Comparison of ENCODE assay signal across 22 mouse cellular contexts in genomic region chr10:42455981-42456380, GRCm38 (mm10). TPM values are rescaled to one million over a fixed set of nuclear protein-coding genes. Genes with fewer than 3 reads are reported as not detected.
DNase-seq lines count a peak whose midpoint lies in the region; ATAC-seq and TF ChIP-seq lines count a peak whose summit lies in the region.
"Had no signal": no experiment of that assay in that cellular context is flagged by ENCODE, and none has a peak within 500 bp of the region (broad histone marks: within the 10 kb centered on the region; RNA-seq: fewer than 3 reads in every experiment).

No protein-coding gene starts in this region.

- peak; percentile 67 for DNase-seq in forebrain, embryonic 14.5 days (ENCODE audit: low spot score)
- no peak for DNase-seq in forebrain, embryonic 11.5 days (ENCODE audit: low spot score)
- DNase-seq in kidney, adult 2 months: peak; percentile 46
- DNase-seq in lung, postnatal 0 days (ENCODE audit: low spot score): peak; percentile 40
- no peak for DNase-seq in lung, postnatal 25 days (ENCODE audit: low spot score)
- DNase-seq in stomach, postnatal 0 days (ENCODE audit: low spot score): no peak
- DNase-seq in urinary bladder, postnatal 4 days (ENCODE audit: low spot score in 2 of 2): no peak
- DNase-seq: adrenal gland, postnatal 10 days; cerebellum, adult 18-20 months; gastrocnemius, postnatal 25 days; heart, postnatal 14 days; layer of hippocampus, postnatal 36 days; thymus, postnatal 4 days had no signal

- peaks cover 5% of the 10 kb centered on the region; the same call in 1 of the 2 replicates for H3K9me3 ChIP-seq in forebrain, embryonic 14.5 days (replicated peaks; ENCODE audit: control insufficient read depth, low read length)
- H3K9me3 ChIP-seq in forebrain, embryonic 11.5 days (ENCODE audit: control insufficient read depth, low read length): no peaks in the 10 kb centered on the region; the same call in 1 of the 2 replicates
- H3K9me3 ChIP-seq in kidney, embryonic 15.5 days (replicated peaks): no peaks in the 10 kb centered on the region; the same call in 1 of the 2 replicates
- no peaks in the 10 kb centered on the region for H3K9me3 ChIP-seq in lung, postnatal 0 days (ENCODE audit: low read length)
- no peaks in the 10 kb centered on the region for H3K9me3 ChIP-seq in stomach, postnatal 0 days (ENCODE audit: control insufficient read depth, low read length)
- H3K9me3 ChIP-seq: hindbrain, embryonic 15.5 days had no signal

- H3K4me2 ChIP-seq in forebrain, embryonic 14.5 days (ENCODE audit: low read length): no peak overlapping the region
- no peak overlapping the region for H3K4me2 ChIP-seq in forebrain, embryonic 11.5 days (ENCODE audit: low read depth, low read length, severe bottlenecking)
- H3K4me2 ChIP-seq in kidney, embryonic 15.5 days: no peak overlapping the region
- no peak overlapping the region for H3K4me2 ChIP-seq in lung, postnatal 0 days (replicated peaks; ENCODE audit: low read depth, low read length)
- no peak overlapping the region for H3K4me2 ChIP-seq in stomach, postnatal 0 days (replicated peaks; ENCODE audit: low read depth)
- H3K4me2 ChIP-seq: embryonic facial prominence, embryonic 12.5 days; forebrain, embryonic 12.5 days; hindbrain, embryonic 15.5 days; liver, embryonic 11.5 days; midbrain, embryonic 13.5 days had no signal

- H3K4me3 ChIP-seq in forebrain, embryonic 14.5 days (ENCODE audit: low read depth, low read length): no peak overlapping the region
- no peak overlapping the region for H3K4me3 ChIP-seq in forebrain, embryonic 11.5 days (ENCODE audit: low read depth, low read length)
- no peak overlapping the region for H3K4me3 ChIP-seq in kidney, adult 2 months (ENCODE audit: insufficient read depth, low read depth, low read length)
- no peak overlapping the region for H3K4me3 ChIP-seq in kidney, embryonic 15.5 days (replicated peaks)
- no peak overlapping the region for H3K4me3 ChIP-seq in lung, postnatal 0 days (ENCODE audit: low read depth, low read length)
- no peak overlapping the region for H3K4me3 ChIP-seq in stomach, postnatal 0 days (ENCODE audit: low read depth, low read length)
- H3K4me3 ChIP-seq: embryonic facial prominence, embryonic 12.5 days; forebrain, embryonic 12.5 days; hindbrain, embryonic 15.5 days; midbrain, embryonic 13.5 days had no signal

- H3K9ac ChIP-seq in forebrain, embryonic 14.5 days (ENCODE audit: low read length): no peak overlapping the region
- H3K9ac ChIP-seq in forebrain, embryonic 11.5 days (ENCODE audit: low read length): no peak overlapping the region
- no peak overlapping the region for H3K9ac ChIP-seq in kidney, embryonic 15.5 days
- no peak overlapping the region for H3K9ac ChIP-seq in lung, postnatal 0 days (replicated peaks; ENCODE audit: low read depth)
- no peak overlapping the region for H3K9ac ChIP-seq in stomach, postnatal 0 days (ENCODE audit: low read length)
- H3K9ac ChIP-seq: embryonic facial prominence, embryonic 12.5 days; forebrain, embryonic 12.5 days; hindbrain, embryonic 15.5 days; midbrain, embryonic 13.5 days had no signal

- TF ChIP-seq EP300 in lung, postnatal 0 days (IDR thresholded peaks at IDR 0.05): no peak
- no peak for TF ChIP-seq EP300 in stomach, postnatal 0 days (optimal IDR thresholded peaks at IDR 0.05)

- 38% methylated on average over 5 of the region's 5 CpGs for WGBS in forebrain, embryonic 14.5 days
- 79% methylated on average over 5 of the region's 5 CpGs for WGBS in forebrain, embryonic 11.5 days
- WGBS in kidney, adult 2 months: 49% methylated on average over 5 of the region's 5 CpGs
- 75% methylated on average over 5 of the region's 5 CpGs for WGBS in kidney, embryonic 15.5 days
- 41% methylated on average over 5 of the region's 5 CpGs for WGBS in lung, postnatal 0 days
- WGBS in stomach, postnatal 0 days: 50% methylated on average over 5 of the region's 5 CpGs

- no peak overlapping the region for H3K27ac ChIP-seq in forebrain, embryonic 14.5 days (ENCODE audit: low read depth, low read length)
- no peak overlapping the region for H3K27ac ChIP-seq in forebrain, embryonic 11.5 days (ENCODE audit: low read depth, low read length)
- H3K27ac ChIP-seq in kidney, adult 2 months (ENCODE audit: insufficient read depth, low read depth, low read length): no peak overlapping the region
- H3K27ac ChIP-seq in kidney, embryonic 15.5 days: no peak overlapping the region
- H3K27ac ChIP-seq in lung, postnatal 0 days (ENCODE audit: low read length): peak overlapping the region; percentile 82; the same call in 1 of the 2 replicates
- H3K27ac ChIP-seq in stomach, postnatal 0 days (replicated peaks): peak overlapping the region; percentile 67; the same call in 1 of the 2 replicates
- H3K27ac ChIP-seq: embryonic facial prominence, embryonic 12.5 days; forebrain, embryonic 12.5 days; hindbrain, embryonic 15.5 days; macrophage; midbrain, embryonic 13.5 days had no signal

- peak; percentile 42; the same call in 1 of the 2 replicates for ATAC-seq in forebrain, embryonic 14.5 days
- no peak for ATAC-seq in forebrain, embryonic 11.5 days (replicated peaks; ENCODE audit: low FRiP score)
- ATAC-seq in kidney, embryonic 15.5 days (replicated peaks; ENCODE audit: low FRiP score): no peak
- no peak for ATAC-seq in lung, postnatal 0 days
- ATAC-seq in stomach, postnatal 0 days (ENCODE audit: low FRiP score, low TSS enrichment): peak; percentile 49; the same call in 1 of the 2 replicates
- ATAC-seq: intestine, postnatal 0 days; midbrain, embryonic 13.5 days had no signal

- no peaks in the 10 kb centered on the region for H3K4me1 ChIP-seq in forebrain, embryonic 14.5 days (ENCODE audit: control insufficient read depth, insufficient read depth, low read length)
- H3K4me1 ChIP-seq in forebrain, embryonic 11.5 days (replicated peaks; ENCODE audit: control insufficient read depth, insufficient read depth, low read length): no peaks in the 10 kb centered on the region
- H3K4me1 ChIP-seq in kidney, adult 2 months (ENCODE audit: control insufficient read depth, insufficient read depth, low read length): peaks cover 7% of the 10 kb centered on the region; the same call in 1 of the 2 replicates
- H3K4me1 ChIP-seq in kidney, embryonic 15.5 days: no peaks in the 10 kb centered on the region
- peaks cover 6% of the 10 kb centered on the region; the same call in 1 of the 2 replicates for H3K4me1 ChIP-seq in lung, postnatal 0 days (ENCODE audit: insufficient read depth, low read depth, low read length)
- no peaks in the 10 kb centered on the region; the same call in 1 of the 2 replicates for H3K4me1 ChIP-seq in stomach, postnatal 0 days (replicated peaks; ENCODE audit: control insufficient read depth, insufficient read depth)
- H3K4me1 ChIP-seq: embryonic facial prominence, embryonic 12.5 days; forebrain, embryonic 12.5 days; midbrain, embryonic 13.5 days had no signal

- no peaks in the 10 kb centered on the region for H3K27me3 ChIP-seq in forebrain, embryonic 14.5 days (replicated peaks; ENCODE audit: control insufficient read depth, insufficient read depth, low read length)
- H3K27me3 ChIP-seq in forebrain, embryonic 11.5 days (ENCODE audit: control insufficient read depth, insufficient read depth, low read length): no peaks in the 10 kb centered on the region
- H3K27me3 ChIP-seq in kidney, adult 2 months (replicated peaks; ENCODE audit: control insufficient read depth, insufficient read depth, low read length): no peaks in the 10 kb centered on the region
- H3K27me3 ChIP-seq in kidney, embryonic 15.5 days: no peaks in the 10 kb centered on the region
- no peaks in the 10 kb centered on the region for H3K27me3 ChIP-seq in lung, postnatal 0 days (replicated peaks; ENCODE audit: insufficient read depth, low read length)
- H3K27me3 ChIP-seq in stomach, postnatal 0 days (ENCODE audit: control insufficient read depth, insufficient read depth, low read length): no peaks in the 10 kb centered on the region
- H3K27me3 ChIP-seq: CH12.LX; embryonic facial prominence, embryonic 12.5 days; forebrain, embryonic 12.5 days; hindbrain, embryonic 15.5 days; midbrain, embryonic 13.5 days had no signal

- no peak for TF ChIP-seq CTCF in kidney, adult 2 months (conservative IDR thresholded peaks at IDR 0.05; ENCODE audit: insufficient read depth, insufficient read length, low read depth, low read length)
- TF ChIP-seq CTCF in lung, postnatal 0 days (IDR thresholded peaks at IDR 0.05): no peak
- no peak for TF ChIP-seq CTCF in stomach, postnatal 0 days (IDR thresholded peaks at IDR 0.05; ENCODE audit: low read depth)

- no peak for TF ChIP-seq POLR2A in kidney, adult 2 months (IDR thresholded peaks at IDR 0.05; ENCODE audit: low read depth, low read length)

- 0 out of 2 replicates have a peak, but pooled peaks cover 2% of the 10 kb centered on the region for H3K36me3 ChIP-seq in forebrain, embryonic 14.5 days (ENCODE audit: control insufficient read depth, insufficient read depth, low read length)
- no peaks in the 10 kb centered on the region for H3K36me3 ChIP-seq in forebrain, embryonic 11.5 days (ENCODE audit: control insufficient read depth, insufficient read depth, low read length)
- H3K36me3 ChIP-seq in kidney, adult 2 months (ENCODE audit: control insufficient read depth, insufficient read depth, low read length): peaks cover 1% of the 10 kb centered on the region; the same call in 1 of the 2 replicates
- H3K36me3 ChIP-seq in kidney, embryonic 15.5 days: peaks cover 13% of the 10 kb centered on the region
- 0 out of 2 replicates have a peak, but pooled peaks cover 5% of the 10 kb centered on the region for H3K36me3 ChIP-seq in lung, postnatal 0 days (ENCODE audit: insufficient read depth, low read length)
- peaks cover 2% of the 10 kb centered on the region; the same call in 1 of the 2 replicates for H3K36me3 ChIP-seq in stomach, postnatal 0 days (ENCODE audit: control insufficient read depth, insufficient read depth, low read length)
- H3K36me3 ChIP-seq: forebrain, embryonic 12.5 days; hindbrain, embryonic 15.5 days had no signal

RNA-seq across cellular contexts. Expression of gene Afg1l, which starts 22.4 kb away (rescaled TPM):
- polyA plus RNA-seq in forebrain, embryonic 14.5 days (2014; fragmentation: Nextera tagmentation; extraction: Ambion mirVana): 5.1 and 6.5 TPM in 2 replicates
- polyA plus RNA-seq in forebrain, embryonic 11.5 days (2014; fragmentation: Nextera tagmentation; extraction: Ambion mirVana): 3.8 and 3.9 TPM in 2 replicates
- 14.9 and 21.7 TPM in 2 replicates for polyA plus RNA-seq in kidney, adult 2 months (2012; rRNA removed)
- 7.0 and 7.3 TPM in 2 replicates for polyA plus RNA-seq in kidney, embryonic 15.5 days (2015; fragmentation: Nextera tagmentation; extraction: Ambion mirVana)
- 7.1 and 9.4 TPM in 2 replicates for polyA plus RNA-seq in lung, postnatal 0 days (2015; fragmentation: Nextera tagmentation; extraction: Ambion mirVana)
- 6.3 and 6.4 TPM in 2 replicates for polyA plus RNA-seq in stomach, postnatal 0 days (2015; fragmentation: Nextera tagmentation; extraction: Ambion mirVana)

RNA-seq across cellular contexts. Expression of gene Snx3, which starts 45.8 kb away (rescaled TPM):
- polyA plus RNA-seq in forebrain, embryonic 14.5 days (2014; fragmentation: Nextera tagmentation; extraction: Ambion mirVana): 242 and 277 TPM in 2 replicates
- polyA plus RNA-seq in forebrain, embryonic 11.5 days (2014; fragmentation: Nextera tagmentation; extraction: Ambion mirVana): 272 and 276 TPM in 2 replicates
- polyA plus RNA-seq in kidney, adult 2 months (2012; rRNA removed): 348 and 430 TPM in 2 replicates
- polyA plus RNA-seq in kidney, embryonic 15.5 days (2015; fragmentation: Nextera tagmentation; extraction: Ambion mirVana): 326 and 335 TPM in 2 replicates
- polyA plus RNA-seq in lung, postnatal 0 days (2015; fragmentation: Nextera tagmentation; extraction: Ambion mirVana): 317 and 344 TPM in 2 replicates
- 257 and 275 TPM in 2 replicates for polyA plus RNA-seq in stomach, postnatal 0 days (2015; fragmentation: Nextera tagmentation; extraction: Ambion mirVana)

Comparison
In these comparisons a context has a peak if more than half of its experiments do, and no peak if none do; other contexts are left out.
1. ATAC-seq: peak in forebrain, embryonic 14.5 days (single experiment) and stomach, postnatal 0 days (single experiment); none in forebrain, embryonic 11.5 days (single experiment), kidney, embryonic 15.5 days (single experiment) and lung, postnatal 0 days (single experiment).
2. DNase-seq: peak in forebrain, embryonic 14.5 days (single experiment), kidney, adult 2 months (single experiment) and lung, postnatal 0 days (single experiment); none in forebrain, embryonic 11.5 days (single experiment), lung, postnatal 25 days (single experiment), stomach, postnatal 0 days (single experiment) and urinary bladder, postnatal 4 days (0 of 2).
3. H3K27ac ChIP-seq: peak in lung, postnatal 0 days (single experiment) and stomach, postnatal 0 days (single experiment); none in forebrain, embryonic 14.5 days (single experiment), forebrain, embryonic 11.5 days (single experiment), kidney, adult 2 months (single experiment) and kidney, embryonic 15.5 days (single experiment).